Mouse (Mus musculus) liver, embryonic 16.5 days (tissue): ENCODE data around the gene Sntg2. TPM values are rescaled to one million over a fixed set of nuclear protein-coding genes. Genes with fewer than 3 reads are reported as not detected.

Experiments used
- ATAC-seq: fragments of 200-750 bp; cut with Nextera tagmentation; 2 replicates; pipeline ENCODE4 v1.8.0; 2017; ENCODE audit warnings: low read depth, mild to moderate bottlenecking, moderate number of reproducible peaks, moderate library complexity
- H3K27ac ChIP-seq: fragments of 300-500 bp; sonication (generic); 2 replicates; pipeline ENCODE4 v1.5.1; 2014; ENCODE audit warnings: mild to moderate bottlenecking, low read length
- H3K27me3 ChIP-seq: fragments of 300-500 bp; sonication (generic); 2 replicates; pipeline ENCODE4 v1.6.1; 2014; ENCODE audit warnings: low read depth, low read length, mixed read lengths; ENCODE audit not compliant: control insufficient read depth, insufficient read depth
- H3K36me3 ChIP-seq: fragments of 300-500 bp; sonication (generic); 2 replicates; pipeline ENCODE4 v1.6.1; 2014; ENCODE audit warnings: mild to moderate bottlenecking; ENCODE audit not compliant: control insufficient read depth, insufficient read depth
- H3K4me1 ChIP-seq: fragments of 300-500 bp; sonication (generic); 2 replicates; pipeline ENCODE4 v1.6.1; 2014; ENCODE audit warnings: low read depth, low read length, mixed read lengths; ENCODE audit not compliant: control insufficient read depth
- H3K4me2 ChIP-seq: fragments of 300-500 bp; sonication (generic); 2 replicates; pipeline ENCODE4 v1.6.1; 2014; ENCODE audit warnings: low read depth, low read length, mixed read lengths
- H3K4me3 ChIP-seq: fragments of 300-500 bp; sonication (generic); 2 replicates; pipeline ENCODE4 v1.5.1; 2014; ENCODE audit warnings: low read depth, mild to moderate bottlenecking, low read length
- H3K9ac ChIP-seq: fragments of 300-500 bp; sonication (generic); 2 replicates; pipeline ENCODE4 v1.6.1; 2014; ENCODE audit warnings: low read depth, low read length
- H3K9me3 ChIP-seq: fragments of 300-500 bp; sonication (generic); replicated peaks from 2 replicates; pipeline ENCODE4 v1.6.1; 2016; ENCODE audit warnings: low read length; ENCODE audit not compliant: control insufficient read depth
- WGBS: fragments of 180-500 bp; shearing (Covaris S2); extraction: QIAGEN DNeasy Blood & Tissue Kit; methylation state at CpG from one replicate; pipeline ENCODE4 v1.1.7; 2014; ENCODE audit not compliant: insufficient replicate concordance; 5-methylcytosine and 5-hydroxymethylcytosine counted together
- polyA plus RNA-seq: library from polyadenylated mRNA; unstranded; fragments of >200 nt; fragmentation: Nextera tagmentation; extraction: Ambion mirVana; gene quantifications from 2 replicates; pipeline ENCODE4 v1.2.1, GENCODE M21; 2015

Sntg2 gene
- polyA plus RNA-seq, 1 experiment from 2014 or later: 0.59 TPM

GRCm38 (mm10) chr12:30202763-30203162 lies 170.4 kb downstream of the Sntg2 start:
- no peaks in the 10 kb centered on the region for H3K9me3 ChIP-seq
- H3K27ac ChIP-seq: no peak overlapping the region
- H3K9ac ChIP-seq: no peak overlapping the region
- WGBS: 78% methylated on average over 1 of the region's 1 CpGs
- H3K4me2 ChIP-seq: no peak overlapping the region
- H3K36me3 ChIP-seq: no peaks in the 10 kb centered on the region
- no peak for ATAC-seq
- no peaks in the 10 kb centered on the region for H3K4me1 ChIP-seq
- H3K4me3 ChIP-seq: no peak overlapping the region
- H3K27me3 ChIP-seq: no peaks in the 10 kb centered on the region

- Histone ChIP-seq H3K4me1 (no peaks in the 10 kb centered on the region), H3K36me3 (no peaks in the 10 kb centered on the region), H3K9me3 (no peaks in the 10 kb centered on the region), H3K27me3 (no peaks in the 10 kb centered on the region), H3K4me3 (no peak overlapping the region), H3K4me2 (no peak overlapping the region), H3K9ac (no peak overlapping the region), H3K27ac (no peak overlapping the region)
- 67% methylated on average over 5 of the region's 5 CpGs for WGBS
- no peak for ATAC-seq
These were observed 172.1 kb downstream of the Sntg2 start for GRCm38 (mm10) chr12:30201031-30201430.

GRCm38 (mm10) chr12:30200621-30201020 lies 172.6 kb downstream of the Sntg2 start:
- H3K4me3 ChIP-seq: no peak overlapping the region
- H3K9me3 ChIP-seq: no peaks in the 10 kb centered on the region
- H3K4me2 ChIP-seq: no peak overlapping the region
- no peak for ATAC-seq
- no peaks in the 10 kb centered on the region for H3K27me3 ChIP-seq
- 75% methylated on average over 7 of the region's 7 CpGs for WGBS
- no peak overlapping the region for H3K27ac ChIP-seq
- H3K36me3 ChIP-seq: no peaks in the 10 kb centered on the region
- no peaks in the 10 kb centered on the region for H3K4me1 ChIP-seq
- no peak overlapping the region for H3K9ac ChIP-seq

GRCm38 (mm10) chr12:30199735-30200134 lies 173.4 kb downstream of the Sntg2 start:
- H3K36me3 ChIP-seq: no peaks in the 10 kb centered on the region
- no peak for ATAC-seq
- H3K4me2 ChIP-seq: no peak overlapping the region
- WGBS: 14% methylated on average over 2 of the region's 2 CpGs
- no peak overlapping the region for H3K9ac ChIP-seq
- H3K9me3 ChIP-seq: no peaks in the 10 kb centered on the region
- H3K4me1 ChIP-seq: no peaks in the 10 kb centered on the region
- no peak overlapping the region for H3K27ac ChIP-seq
- no peak overlapping the region for H3K4me3 ChIP-seq
- no peaks in the 10 kb centered on the region for H3K27me3 ChIP-seq

GRCm38 (mm10) chr12:30198250-30198649 lies 174.9 kb downstream of the Sntg2 start:
- H3K4me1 ChIP-seq: no peaks in the 10 kb centered on the region
- H3K4me2 ChIP-seq: no peak overlapping the region
- no peak for ATAC-seq
- WGBS: 50% methylated on average over 1 of the region's 1 CpGs
- H3K27ac ChIP-seq: no peak overlapping the region
- H3K36me3 ChIP-seq: no peaks in the 10 kb centered on the region
- no peaks in the 10 kb centered on the region for H3K27me3 ChIP-seq
- no peaks in the 10 kb centered on the region for H3K9me3 ChIP-seq
- no peak overlapping the region for H3K4me3 ChIP-seq
- no peak overlapping the region for H3K9ac ChIP-seq

GRCm38 (mm10) chr12:30181721-30182120 lies 191.5 kb downstream of the Sntg2 start:
- Histone ChIP-seq H3K36me3 (no peaks in the 10 kb centered on the region), H3K27ac (no peak overlapping the region), H3K27me3 (no peaks in the 10 kb centered on the region), H3K4me3 (no peak overlapping the region), H3K9me3 (no peaks in the 10 kb centered on the region), H3K9ac (no peak overlapping the region), H3K4me2 (no peak overlapping the region), H3K4me1 (no peaks in the 10 kb centered on the region)
- no peak for ATAC-seq
- WGBS: 51% methylated on average over 3 of the region's 3 CpGs

- H3K27ac ChIP-seq: no peak overlapping the region
- no peaks in the 10 kb centered on the region for H3K4me1 ChIP-seq
- H3K9ac ChIP-seq: no peak overlapping the region
- H3K4me3 ChIP-seq: no peak overlapping the region
- no peak for ATAC-seq
- H3K36me3 ChIP-seq: no peaks in the 10 kb centered on the region
- H3K9me3 ChIP-seq: no peaks in the 10 kb centered on the region
- 57% methylated on average over 1 of the region's 1 CpGs for WGBS
- no peak overlapping the region for H3K4me2 ChIP-seq
- no peaks in the 10 kb centered on the region for H3K27me3 ChIP-seq
These were observed 193.6 kb downstream of the Sntg2 start for GRCm38 (mm10) chr12:30179623-30180022.

- no peak for ATAC-seq
- H3K9me3 ChIP-seq: no peaks in the 10 kb centered on the region
- H3K4me2 ChIP-seq: no peak overlapping the region
- H3K27me3 ChIP-seq: no peaks in the 10 kb centered on the region
- H3K36me3 ChIP-seq: no peaks in the 10 kb centered on the region
- H3K9ac ChIP-seq: no peak overlapping the region
- H3K4me3 ChIP-seq: no peak overlapping the region
- no peaks in the 10 kb centered on the region for H3K4me1 ChIP-seq
- H3K27ac ChIP-seq: no peak overlapping the region
- 60% methylated on average over 6 of the region's 6 CpGs for WGBS
These were observed 195.2 kb downstream of the Sntg2 start for GRCm38 (mm10) chr12:30177966-30178365.

GRCm38 (mm10) chr12:30177529-30177928 lies 195.6 kb downstream of the Sntg2 start:
- Histone ChIP-seq H3K4me1 (no peaks in the 10 kb centered on the region), H3K9ac (no peak overlapping the region), H3K4me2 (no peak overlapping the region), H3K36me3 (no peaks in the 10 kb centered on the region), H3K9me3 (no peaks in the 10 kb centered on the region), H3K27me3 (no peaks in the 10 kb centered on the region), H3K27ac (no peak overlapping the region), H3K4me3 (no peak overlapping the region)
- WGBS: 72% methylated on average over 2 of the region's 2 CpGs
- ATAC-seq: no peak

GRCm38 (mm10) chr12:30168491-30168890 lies 204.7 kb downstream of the Sntg2 start:
- no peak for ATAC-seq
- Histone ChIP-seq H3K4me3 (no peak overlapping the region), H3K27ac (no peak overlapping the region), H3K27me3 (no peaks in the 10 kb centered on the region), H3K9me3 (no peaks in the 10 kb centered on the region), H3K9ac (no peak overlapping the region), H3K36me3 (no peaks in the 10 kb centered on the region), H3K4me2 (no peak overlapping the region), H3K4me1 (no peaks in the 10 kb centered on the region)
- WGBS: 47% methylated on average over 3 of the region's 3 CpGs
